Mouse (Mus musculus): ENCODE measurements around the gene Fuca1.

DNA sequence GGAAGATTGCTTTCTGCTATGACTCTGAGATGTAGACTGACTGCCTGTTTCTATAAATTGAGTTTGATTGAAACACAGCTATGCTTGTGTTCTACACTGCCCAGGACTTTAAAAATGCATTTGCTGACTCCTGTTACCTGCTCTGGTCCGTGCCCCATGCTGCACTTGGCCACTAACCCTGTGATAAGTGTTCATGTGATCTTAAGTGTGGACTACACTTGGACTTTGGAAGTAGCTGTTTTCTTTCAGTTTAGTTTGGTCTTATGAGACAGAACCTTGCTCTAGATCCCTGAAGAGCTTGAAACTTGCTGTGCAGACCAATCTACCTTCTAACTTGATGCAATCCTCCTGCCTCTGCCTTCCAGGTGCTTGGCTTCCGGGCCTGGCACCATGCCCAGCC, 3.9 kb downstream of the Fuca1 start:
- TF ChIP-seq CTCF (conservative IDR thresholded peaks at IDR 0.05; ENCODE audit: insufficient read depth, insufficient read length, low read depth, low read length) = no peak
- no peak for TF ChIP-seq POLR2A (IDR thresholded peaks at IDR 0.05; ENCODE audit: low read depth, low read length)
